Mouse (Mus musculus) thymus, adult 2 months (tissue): ENCODE results near the gene Baat.

Experiments
- CTCF ChIP-seq: fragments of 200-500 bp; IDR thresholded peaks from 2 replicates; pipeline ENCODE4 v1.5.1; 2012; ENCODE audit warnings: mild to moderate bottlenecking, control low read depth, low read length, moderate library complexity, borderline replicate concordance; ENCODE audit not compliant: control insufficient read depth, poor library complexity, insufficient read depth; ENCODE audit errors: extremely low read depth
- POLR2A ChIP-seq: fragments of 200-500 bp; IDR thresholded peaks from 2 replicates; pipeline ENCODE4 v1.6.1; 2012; ENCODE audit warnings: mild to moderate bottlenecking, low read length, control low read depth, moderate library complexity; ENCODE audit not compliant: control insufficient read depth, poor library complexity, insufficient read depth; ENCODE audit errors: extremely low read depth

DNA sequence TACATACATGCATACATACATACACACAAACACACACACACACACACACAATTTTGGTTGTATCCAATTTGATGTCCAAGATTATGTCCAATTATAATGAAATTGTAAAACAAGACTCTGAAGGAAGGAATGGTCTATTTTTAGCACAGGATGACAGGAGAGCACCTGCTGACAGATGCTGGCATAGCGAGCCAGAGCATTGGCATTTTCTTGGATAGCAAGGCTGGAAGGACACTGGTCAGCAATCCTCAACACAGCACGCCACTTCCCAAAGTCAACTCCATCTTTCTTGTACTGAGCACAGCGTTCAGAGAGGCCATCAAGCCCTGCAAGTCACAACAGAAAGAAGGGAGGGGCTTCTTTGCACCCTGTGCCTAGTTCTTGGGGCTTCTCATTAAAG, 34.6 kb upstream of the Baat start:
- TF ChIP-seq CTCF (no peak), POLR2A (no peak)
